Mouse (Mus musculus): Measurements from ENCODE around the gene Scn3b.

The Scn3b gene

GRCm38 (mm10) chr9:40316865-40317660 lies 48.0 kb downstream of the Scn3b start:
- DNase-seq (ENCODE audit: low spot score in 2 of 2) = no peak

- no peak for DNase-seq (ENCODE audit: low spot score in 2 of 2)
Observed at GRCm38 (mm10) chr9:40317735-40318134, 48.7 kb downstream of the Scn3b start.

GRCm38 (mm10) chr9:40318771-40319170 lies 49.8 kb downstream of the Scn3b start:
- no peak for DNase-seq (ENCODE audit: low spot score in 2 of 2)

GRCm38 (mm10) chr9:40320405-40320804 lies 51.4 kb downstream of the Scn3b start:
- no peak for DNase-seq (ENCODE audit: low spot score in 2 of 2)

GRCm38 (mm10) chr9:40320879-40321667 lies 52.1 kb downstream of the Scn3b start:
- peak; percentile 49 to 55 for DNase-seq (ENCODE audit: low spot score in 2 of 2)

GRCm38 (mm10) chr9:40321668-40322003 lies 52.6 kb downstream of the Scn3b start:
- no peak for DNase-seq (ENCODE audit: low spot score in 2 of 2)

GRCm38 (mm10) chr9:40322372-40322771 lies 53.4 kb downstream of the Scn3b start:
- no peak for DNase-seq (ENCODE audit: low spot score in 2 of 2)

GRCm38 (mm10) chr9:40323171-40323570 lies 54.2 kb downstream of the Scn3b start:
- DNase-seq (ENCODE audit: low spot score in 2 of 2) = no peak

GRCm38 (mm10) chr9:40323773-40324172 lies 54.8 kb downstream of the Scn3b start:
- DNase-seq (ENCODE audit: low spot score in 2 of 2) = no peak

- DNase-seq (ENCODE audit: low spot score in 2 of 2) = no peak
Observed at GRCm38 (mm10) chr9:40324232-40324792, 55.3 kb downstream of the Scn3b start.

- no peak for DNase-seq (ENCODE audit: low spot score in 2 of 2)
Observed at GRCm38 (mm10) chr9:40324826-40325225, 55.8 kb downstream of the Scn3b start.

- DNase-seq (ENCODE audit: low spot score in 2 of 2) = no peak
Observed at GRCm38 (mm10) chr9:40326260-40326915, 57.4 kb downstream of the Scn3b start.

GRCm38 (mm10) chr9:40330609-40331382 lies 61.8 kb downstream of the Scn3b start:
- DNase-seq (ENCODE audit: low spot score in 2 of 2) = peak; percentile 60 to 66

- no peak for DNase-seq (ENCODE audit: low spot score in 2 of 2)
Observed at GRCm38 (mm10) chr9:40331411-40332286, 62.6 kb downstream of the Scn3b start.

- no peak for DNase-seq (ENCODE audit: low spot score in 2 of 2)
Observed at GRCm38 (mm10) chr9:40332326-40332725, 63.3 kb downstream of the Scn3b start.

- no peak for DNase-seq (ENCODE audit: low spot score in 2 of 2)
Observed at GRCm38 (mm10) chr9:40332731-40333648, 64.0 kb downstream of the Scn3b start.

- peak; percentile 30 to 46 for DNase-seq (ENCODE audit: low spot score in 2 of 2)
Observed at GRCm38 (mm10) chr9:40333649-40334396, 64.8 kb downstream of the Scn3b start.

GRCm38 (mm10) chr9:40334617-40335016 lies 65.6 kb downstream of the Scn3b start:
- no peak for DNase-seq (ENCODE audit: low spot score in 2 of 2)

- no peak for DNase-seq (ENCODE audit: low spot score in 2 of 2)
Observed at GRCm38 (mm10) chr9:40336701-40337100, 67.7 kb downstream of the Scn3b start.
